Mouse (Mus musculus) embryonic facial prominence, embryonic 10.5 days (tissue): ENCODE results near the gene Rundc3a. TPM values are rescaled to one million over a fixed set of nuclear protein-coding genes. Genes with fewer than 3 reads are reported as not detected.

Source experiments
- DNase-seq: peaks from one replicate; pipeline ENCODE4 v3.0.0-alpha.2; 2017; ENCODE audit warnings: low spot score
- H3K27ac ChIP-seq: fragments of 300-500 bp; sonication (generic); replicated peaks from 2 replicates; pipeline ENCODE4 v1.5.1; 2016; ENCODE audit warnings: mild to moderate bottlenecking
- H3K27me3 ChIP-seq: fragments of 300-500 bp; sonication (generic); replicated peaks from 2 replicates; pipeline ENCODE4 v1.6.1; 2016; ENCODE audit warnings: low read depth, mild to moderate bottlenecking; ENCODE audit not compliant: poor library complexity, severe bottlenecking
- H3K36me3 ChIP-seq: fragments of 300-500 bp; sonication (generic); replicated peaks from 2 replicates; pipeline ENCODE4 v1.6.1; 2016; ENCODE audit warnings: mild to moderate bottlenecking, moderate library complexity
- H3K4me1 ChIP-seq: fragments of 300-500 bp; sonication (generic); 2 replicates; pipeline ENCODE4 v1.6.1; 2016
- H3K4me3 ChIP-seq: fragments of 300-500 bp; sonication (generic); 2 replicates; pipeline ENCODE4 v1.5.1; 2016; ENCODE audit warnings: mild to moderate bottlenecking, moderate library complexity
- H3K9me3 ChIP-seq: fragments of 300-500 bp; sonication (generic); 2 replicates; pipeline ENCODE4 v1.6.1; 2016; ENCODE audit warnings: mild to moderate bottlenecking
- WGBS: fragments of 180-500 bp; shearing (Covaris S2); methylation state at CpG from one replicate; pipeline ENCODE4 v1.1.7; 2016; 5-methylcytosine and 5-hydroxymethylcytosine counted together
- polyA plus RNA-seq: library from polyadenylated mRNA; unstranded; fragments of >200 nt; fragmentation: Nextera tagmentation; extraction: Ambion mirVana; gene quantifications from 2 replicates; pipeline ENCODE4 v1.2.1, GENCODE M21; 2016

Gene Rundc3a
- polyA plus RNA-seq, 1 experiment from 2014 or later = 11.9 TPM

DNA sequence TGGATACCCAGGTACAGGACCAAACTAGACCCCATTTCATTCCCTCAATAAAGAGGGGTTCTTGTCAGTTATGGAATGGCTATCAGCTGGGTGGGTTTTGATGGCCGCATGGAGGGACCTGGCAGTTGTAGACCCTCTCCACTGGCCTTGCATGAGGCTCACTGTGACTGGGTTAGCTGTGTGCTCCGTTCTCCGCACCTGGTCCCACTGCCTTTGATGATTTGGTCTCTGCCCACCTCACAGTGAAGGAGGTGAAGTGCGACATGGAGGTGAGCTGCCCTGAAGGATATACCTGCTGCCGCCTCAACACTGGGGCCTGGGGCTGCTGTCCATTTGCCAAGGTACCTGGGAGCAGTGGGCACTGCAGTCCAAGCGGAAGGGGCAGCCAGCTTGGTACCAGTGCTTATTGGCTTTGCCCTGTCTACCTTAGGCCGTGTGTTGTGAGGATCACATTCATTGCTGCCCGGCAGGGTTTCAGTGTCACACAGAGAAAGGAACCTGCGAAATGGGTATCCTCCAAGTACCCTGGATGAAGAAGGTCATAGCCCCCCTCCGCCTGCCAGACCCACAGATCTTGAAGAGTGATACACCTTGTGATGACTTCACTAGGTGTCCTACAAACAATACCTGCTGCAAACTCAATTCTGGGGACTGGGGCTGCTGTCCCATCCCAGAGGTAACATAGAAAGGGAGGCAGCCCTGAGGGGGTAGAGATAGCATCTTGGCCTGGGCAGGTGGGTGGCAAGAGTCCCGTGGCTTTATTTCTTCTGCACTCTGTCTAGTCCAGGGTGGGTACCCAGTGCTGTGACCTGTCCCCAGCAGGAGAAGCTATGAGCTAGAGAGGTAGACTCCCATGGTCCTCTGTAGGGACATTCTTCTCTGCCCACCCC, 41.9 kb downstream of the Rundc3a start:
- H3K4me1 ChIP-seq = peaks cover 60% of the 10 kb centered on the region
- no peak overlapping the region for H3K4me3 ChIP-seq
- DNase-seq = no peak
- no peaks in the 10 kb centered on the region for H3K9me3 ChIP-seq
- H3K27me3 ChIP-seq = peaks cover 26% of the 10 kb centered on the region
- H3K36me3 ChIP-seq = peaks cover 69% of the 10 kb centered on the region
- 94% methylated on average over 11 of the region's 11 CpGs for WGBS
- H3K27ac ChIP-seq = no peak overlapping the region

GRCm38 (mm10) chr11:102435754-102436470, 42.7 kb downstream of the Rundc3a start:
- Histone ChIP-seq H3K27ac (no peak overlapping the region), H3K36me3 (peaks cover 77% of the 10 kb centered on the region), H3K27me3 (peaks cover 31% of the 10 kb centered on the region), H3K4me1 (peaks cover 54% of the 10 kb centered on the region), H3K4me3 (no peak overlapping the region), H3K9me3 (no peaks in the 10 kb centered on the region)
- WGBS = 91% methylated on average over 18 of the region's 18 CpGs
- no peak for DNase-seq

- no peak overlapping the region for H3K4me3 ChIP-seq
- H3K27me3 ChIP-seq = peaks cover 31% of the 10 kb centered on the region
- no peak overlapping the region for H3K27ac ChIP-seq
- 82% methylated on average over 10 of the region's 10 CpGs for WGBS
- DNase-seq = no peak
- peaks cover 50% of the 10 kb centered on the region for H3K4me1 ChIP-seq
- H3K9me3 ChIP-seq = no peaks in the 10 kb centered on the region
- H3K36me3 ChIP-seq = peaks cover 83% of the 10 kb centered on the region
Measured at GRCm38 (mm10) chr11:102436471-102436790, 43.2 kb downstream of the Rundc3a start.

GRCm38 (mm10) chr11:102437120-102438061, 44.2 kb downstream of the Rundc3a start:
- Histone ChIP-seq H3K4me1 (peaks cover 43% of the 10 kb centered on the region), H3K9me3 (no peaks in the 10 kb centered on the region), H3K36me3 (peaks cover 92% of the 10 kb centered on the region), H3K27me3 (peaks cover 31% of the 10 kb centered on the region), H3K27ac (peak overlapping the region; percentile 63), H3K4me3 (peak overlapping the region; percentile 54)
- 3% methylated on average over 87 of the region's 87 CpGs for WGBS
- DNase-seq = peak; percentile 80

- peak; percentile 93 for DNase-seq
- Histone ChIP-seq H3K4me1 (peaks cover 33% of the 10 kb centered on the region), H3K27ac (peak overlapping the region; percentile 63), H3K27me3 (peaks cover 31% of the 10 kb centered on the region), H3K9me3 (no peaks in the 10 kb centered on the region), H3K36me3 (peaks cover 95% of the 10 kb centered on the region), H3K4me3 (peak overlapping the region; percentile 54)
- 6% methylated on average over 77 of the region's 77 CpGs for WGBS
Measured at GRCm38 (mm10) chr11:102438212-102439092, 45.2 kb downstream of the Rundc3a start.

DNA sequence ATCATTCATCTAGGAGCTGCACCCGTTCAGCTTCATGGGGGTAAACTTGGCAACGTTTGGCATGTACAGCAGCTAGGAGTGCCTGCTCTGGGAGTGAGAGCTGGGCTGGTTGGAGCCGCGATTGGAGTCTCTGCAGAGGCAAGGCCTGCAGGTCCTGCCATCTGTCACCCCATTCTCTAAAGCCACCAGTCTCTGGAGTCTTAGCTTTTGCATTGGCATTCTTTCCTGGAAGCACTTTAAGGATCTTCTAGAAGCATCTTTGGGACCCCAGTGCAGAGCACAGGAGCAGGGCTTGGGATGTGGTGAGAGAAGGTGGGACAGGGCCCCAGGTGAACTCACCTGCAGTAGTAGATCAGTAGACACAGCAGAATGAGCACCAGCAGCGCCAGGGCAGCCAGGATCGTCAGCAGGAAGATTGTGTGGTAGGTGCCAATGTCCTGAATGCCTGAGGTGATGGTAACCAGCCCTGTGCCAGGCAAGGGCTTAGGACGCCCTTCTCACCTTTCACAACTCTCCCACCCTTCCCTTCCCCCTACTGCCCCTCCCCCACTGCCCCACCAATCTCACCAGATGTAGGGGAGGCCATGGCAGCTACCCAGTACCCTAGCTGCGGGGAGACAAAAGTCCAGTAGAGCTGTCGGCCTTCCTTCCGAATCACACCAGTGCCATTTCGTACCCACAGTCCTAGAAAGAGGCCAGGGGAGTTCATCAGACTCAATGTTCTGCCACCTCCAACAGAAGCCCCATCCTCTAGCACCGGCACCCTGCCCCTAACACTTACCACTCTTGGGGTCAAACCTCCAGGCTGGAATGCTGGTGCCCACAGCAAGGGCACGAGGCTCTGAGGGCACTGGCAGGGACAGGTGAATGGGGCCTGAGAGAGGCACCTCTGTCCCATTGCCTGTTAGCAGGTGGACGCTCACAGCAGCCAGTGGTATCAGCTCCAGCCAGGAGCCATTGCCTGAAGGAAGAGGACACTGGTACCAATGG, 46.2 kb downstream of the Rundc3a start:
- H3K4me3 ChIP-seq = peak overlapping the region; percentile 54; the same call in 1 of the 2 replicates
- WGBS = 80% methylated on average over 14 of the region's 14 CpGs
- peaks cover 96% of the 10 kb centered on the region for H3K36me3 ChIP-seq
- H3K27ac ChIP-seq = no peak overlapping the region
- H3K4me1 ChIP-seq = peaks cover 38% of the 10 kb centered on the region
- DNase-seq = no peak
- H3K9me3 ChIP-seq = no peaks in the 10 kb centered on the region
- peaks cover 31% of the 10 kb centered on the region for H3K27me3 ChIP-seq

- no peak overlapping the region for H3K27ac ChIP-seq
- H3K36me3 ChIP-seq = peaks cover 88% of the 10 kb centered on the region
- WGBS = 89% methylated on average over 8 of the region's 8 CpGs
- H3K4me1 ChIP-seq = peaks cover 46% of the 10 kb centered on the region
- DNase-seq = no peak
- H3K27me3 ChIP-seq = peaks cover 36% of the 10 kb centered on the region
- no peaks in the 10 kb centered on the region for H3K9me3 ChIP-seq
- H3K4me3 ChIP-seq = no peak overlapping the region
Measured at GRCm38 (mm10) chr11:102440255-102440654, 47.1 kb downstream of the Rundc3a start.

DNA sequence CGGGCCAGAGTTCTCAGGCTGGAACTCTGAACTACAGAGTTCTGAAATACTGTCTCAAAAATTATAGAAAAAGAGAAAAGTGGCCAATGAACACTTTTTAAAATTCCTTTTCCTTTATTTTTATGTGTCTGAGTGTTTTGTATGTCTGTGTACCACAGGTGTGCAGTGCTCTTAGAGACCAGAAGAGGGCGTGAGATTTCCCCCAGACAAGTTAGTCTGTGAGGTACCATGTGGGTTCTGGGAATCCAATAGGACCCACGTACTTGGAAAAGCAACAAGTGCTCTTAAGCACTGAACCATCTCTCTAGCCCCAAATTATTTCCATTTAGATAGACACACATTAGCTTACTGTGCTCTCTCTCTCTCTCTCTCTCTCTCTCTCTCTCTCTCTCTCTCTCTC, 48.2 kb downstream of the Rundc3a start:
- DNase-seq = no peak
- Histone ChIP-seq H3K4me3 (no peak overlapping the region), H3K9me3 (no peaks in the 10 kb centered on the region), H3K36me3 (peaks cover 77% of the 10 kb centered on the region), H3K27me3 (peaks cover 45% of the 10 kb centered on the region), H3K27ac (no peak overlapping the region), H3K4me1 (peaks cover 57% of the 10 kb centered on the region)
- 82% methylated on average over 3 of the region's 3 CpGs for WGBS

DNA sequence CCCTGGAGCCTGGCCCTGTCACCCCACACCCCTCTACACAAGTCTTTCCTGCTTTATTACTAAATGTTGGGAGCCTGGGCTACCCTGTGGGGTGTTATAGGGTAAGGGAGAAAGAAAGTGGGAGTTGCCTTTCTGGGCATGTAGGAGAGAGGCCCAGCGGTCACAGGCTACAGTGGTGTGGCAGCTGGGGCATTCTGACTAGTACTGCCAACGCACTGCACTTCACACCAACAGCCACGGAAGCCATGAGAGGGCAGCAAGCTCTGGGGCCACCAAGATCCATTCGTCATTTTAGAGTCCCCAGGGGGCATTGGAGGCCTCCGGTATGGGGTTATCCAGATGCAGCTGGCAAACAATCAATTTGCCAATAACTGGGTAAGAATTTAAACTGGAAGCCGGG, 48.9 kb downstream of the Rundc3a start:
- Histone ChIP-seq H3K9me3 (no peaks in the 10 kb centered on the region), H3K27me3 (peaks cover 45% of the 10 kb centered on the region), H3K4me3 (no peak overlapping the region), H3K4me1 (peaks cover 59% of the 10 kb centered on the region), H3K27ac (no peak overlapping the region), H3K36me3 (peaks cover 70% of the 10 kb centered on the region)
- no peak for DNase-seq
- 92% methylated on average over 6 of the region's 6 CpGs for WGBS

- H3K4me3 ChIP-seq = no peak overlapping the region
- H3K36me3 ChIP-seq = peaks cover 54% of the 10 kb centered on the region
- H3K27ac ChIP-seq = no peak overlapping the region
- H3K27me3 ChIP-seq = peaks cover 45% of the 10 kb centered on the region
- no peaks in the 10 kb centered on the region for H3K9me3 ChIP-seq
- 68% methylated on average over 12 of the region's 12 CpGs for WGBS
- peaks cover 58% of the 10 kb centered on the region for H3K4me1 ChIP-seq
- DNase-seq = no peak
Measured at GRCm38 (mm10) chr11:102443740-102444139, 50.5 kb downstream of the Rundc3a start.

DNA sequence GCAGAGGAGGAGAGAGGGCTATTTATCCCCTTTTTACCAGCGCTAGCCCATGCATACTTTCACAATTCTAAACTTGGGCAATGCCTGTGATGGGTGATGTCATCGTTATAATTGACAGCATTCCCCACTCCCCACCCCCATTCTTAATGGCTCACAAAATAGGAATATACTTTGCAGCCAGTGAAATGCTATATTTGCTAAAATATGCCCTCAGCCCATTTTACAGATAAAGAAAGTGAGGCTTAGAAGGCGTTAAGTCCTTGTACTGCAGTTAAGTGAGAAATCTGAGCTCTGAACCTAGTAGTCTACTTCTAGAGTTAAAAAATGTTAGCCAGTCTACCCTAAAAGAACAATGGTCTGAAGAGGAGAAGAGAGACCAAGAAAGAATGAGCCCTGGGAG, 51.1 kb downstream of the Rundc3a start:
- H3K9me3 ChIP-seq = no peaks in the 10 kb centered on the region
- 76% methylated on average over 3 of the region's 3 CpGs for WGBS
- H3K4me3 ChIP-seq = no peak overlapping the region
- DNase-seq = no peak
- no peak overlapping the region for H3K27ac ChIP-seq
- H3K27me3 ChIP-seq = peaks cover 45% of the 10 kb centered on the region
- peaks cover 53% of the 10 kb centered on the region for H3K4me1 ChIP-seq
- peaks cover 48% of the 10 kb centered on the region for H3K36me3 ChIP-seq
